Comparison of ENCODE assay signal across 8 mouse cellular contexts in the genomic region with DNA sequence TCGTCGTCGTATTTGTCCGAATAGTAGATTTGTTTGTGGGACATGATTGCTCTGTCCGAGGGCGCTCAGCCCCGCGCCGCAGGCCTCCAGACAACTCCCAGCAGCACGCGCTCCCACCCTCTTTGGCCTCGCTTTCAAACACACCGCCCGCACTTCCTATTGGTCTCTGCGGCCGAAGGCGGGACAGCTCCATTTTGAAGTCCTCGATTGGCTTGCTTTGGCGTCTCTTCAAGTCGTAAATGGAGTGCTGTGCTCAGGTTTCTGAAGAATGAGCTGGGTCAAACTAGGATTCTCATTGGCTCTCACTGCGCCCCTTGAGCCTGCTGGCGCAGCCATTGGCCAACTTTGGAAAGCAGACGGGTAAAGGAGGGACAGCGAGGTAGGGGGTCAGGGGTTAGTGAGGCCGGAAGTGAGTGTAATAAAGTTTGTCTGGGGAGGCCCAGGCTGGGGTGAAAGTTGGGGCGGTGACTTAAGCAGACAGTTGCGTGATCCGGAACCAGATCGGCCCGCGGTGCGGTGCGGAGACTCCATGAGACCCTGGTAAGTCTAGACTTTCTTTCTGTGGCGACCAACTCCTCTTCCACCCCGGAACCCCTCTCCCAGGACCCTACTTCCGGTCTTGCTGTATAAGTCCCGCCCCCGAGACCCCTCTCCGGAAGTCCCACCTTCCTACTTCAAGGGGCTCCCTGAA. TPM values are rescaled to one million over a fixed set of nuclear protein-coding genes. Genes with fewer than 3 reads are reported as not detected.
A peak's percentile ranks its signal among the peaks of the same experiment; 100 is the strongest.
DNase-seq lines count a peak whose midpoint lies in the region; ATAC-seq lines count a peak whose summit lies in the region.

Cks1b (minus strand) TSS at position 214 of the 691 bp plus-strand sequence.
Shc1 (plus strand) TSS at position 274 of the 691 bp plus-strand sequence.

- peak within 1 kb of the TSS; percentile 63 for H3K4me3 ChIP-seq in hindbrain, embryonic 16.5 days (ENCODE audit: low read length)
- peak within 1 kb of the TSS; percentile 93 for H3K4me3 ChIP-seq in macrophage (ENCODE audit: inconsistent target)

- peak within 1 kb of the TSS; percentile 77 for H3K9ac ChIP-seq in hindbrain, embryonic 16.5 days (ENCODE audit: low read depth, low read length)

- WGBS in hindbrain, embryonic 16.5 days = under 1% methylated on average over 39 of the region's 39 CpGs
- WGBS in macrophage (ENCODE audit: missing documents) = 0% methylated on average over 34 of the region's 39 CpGs

- no peaks in the 10 kb centered on the region for H3K9me3 ChIP-seq in hindbrain, embryonic 16.5 days (ENCODE audit: control insufficient read depth, low read length)

- H3K27me3 ChIP-seq in hindbrain, embryonic 16.5 days (replicated peaks; ENCODE audit: control insufficient read depth, insufficient read depth, low read length) = no peaks in the 10 kb centered on the region

- H3K36me3 ChIP-seq in hindbrain, embryonic 16.5 days (ENCODE audit: control insufficient read depth, insufficient read depth, low read length) = peaks cover 7% of the 10 kb centered on the region
- H3K36me3 ChIP-seq in macrophage (ENCODE audit: inconsistent target) = no peaks in the 10 kb centered on the region; the same call in 1 of the 2 replicates

- peak within 1 kb of the TSS; percentile 91 for H3K27ac ChIP-seq in hindbrain, embryonic 16.5 days (ENCODE audit: low read depth, low read length)
- H3K27ac ChIP-seq in macrophage = peak within 1 kb of the TSS; percentile 96

- ATAC-seq in hindbrain, embryonic 16.5 days = peak; percentile 97

- peak within 1 kb of the TSS; percentile 99 for H3K4me2 ChIP-seq in hindbrain, embryonic 16.5 days (ENCODE audit: low read length)

- H3K4me1 ChIP-seq in hindbrain, embryonic 16.5 days (ENCODE audit: control insufficient read depth, insufficient read depth, low read depth, low read length) = peaks cover 27% of the 10 kb centered on the region

- peak; percentile 98 for DNase-seq in WW6 (ENCODE audit: low read depth, low spot score)
- DNase-seq in cerebellum, postnatal 4 days (ENCODE audit: low spot score in 2 of 2) = peak; percentile 63 to 88
- DNase-seq in gastrocnemius, adult 18-20 months (ENCODE audit: low spot score) = peak; percentile 98
- DNase-seq in left cerebral cortex, adult 18-20 months (ENCODE audit: low spot score in 2 of 2) = peak; percentile 84 to 94
- peak; percentile 97 for DNase-seq in right cerebral cortex, adult 18-20 months
- DNase-seq in urinary bladder, postnatal 10 days (ENCODE audit: low spot score) = peak; percentile 63

- peaks cover 63% of the 10 kb centered on the region for H3K79me2 ChIP-seq in macrophage (ENCODE audit: inconsistent target)

RNA-seq across cellular contexts. Expression of gene Cks1b, which starts in this region (rescaled TPM):
- total RNA-seq in gastrocnemius, adult 18-20 months (2021) = 1 to 10 TPM; 2.2 to 2.7 TPM
- polyA plus RNA-seq in hindbrain, embryonic 16.5 days (2015; fragmentation: Nextera tagmentation; extraction: Ambion mirVana) = 87.9 and 91.5 TPM in 2 replicates
- 1 to 10 TPM; 2.2 to 2.7 TPM for total RNA-seq in left cerebral cortex, adult 18-20 months (2021)
- total RNA-seq in macrophage (2018; cell fraction: chromatin; rRNA removed) = 10 to 100 TPM in 1 of 26 experiments, 1 to 10 TPM in 4, under 1 TPM in 1, not detected in 20; 0.84 to 11.0 (median 1.2) TPM
- 10 to 100 TPM in 2 of 26 experiments, 1 to 10 TPM in 24; 3.7 to 12.0 (median 7.7) TPM for total RNA-seq in macrophage (2018; cell fraction: cytosol; rRNA removed)
- total RNA-seq in macrophage (2018; cell fraction: nucleus; rRNA removed) = 1 to 10 TPM in 25 of 26 experiments, not detected in 1; 1.2 to 8.0 (median 2.1) TPM
- 6.1 to 27.6 TPM (median 13.1 TPM) in 3 replicates for polyA plus RNA-seq in macrophage (2018)

RNA-seq across cellular contexts. Expression of gene Shc1, which starts in this region (rescaled TPM):
- 10 to 100 TPM; 14.7 to 19.1 TPM for total RNA-seq in gastrocnemius, adult 18-20 months (2021)
- polyA plus RNA-seq in hindbrain, embryonic 16.5 days (2015; fragmentation: Nextera tagmentation; extraction: Ambion mirVana) = 16.9 and 23.8 TPM in 2 replicates
- total RNA-seq in left cerebral cortex, adult 18-20 months (2021) = 10 to 100 TPM; 15.0 to 15.6 TPM
- 10 to 100 TPM; 48.7 to 87.6 (median 68.7) TPM for total RNA-seq in macrophage (2018; cell fraction: chromatin; rRNA removed)
- 10 to 100 TPM; 33.2 to 42.6 (median 38.5) TPM for total RNA-seq in macrophage (2018; cell fraction: cytosol; rRNA removed)
- 10 to 100 TPM; 43.0 to 71.0 (median 53.3) TPM for total RNA-seq in macrophage (2018; cell fraction: nucleus; rRNA removed)
- 32.7 to 33.3 TPM (median 32.9 TPM) in 3 replicates for polyA plus RNA-seq in macrophage (2018)

Comparison
In these comparisons a context has a peak if more than half of its experiments do, and no peak if none do; other contexts are left out.
1. Peak in every context shown above with its lines: DNase-seq, ATAC-seq, H3K4me3 ChIP-seq and H3K27ac ChIP-seq.